ENCODE assay signal across 9 mouse cellular contexts in genomic region chr14:34574068-34574467, GRCm38 (mm10). TPM values are rescaled to one million over a fixed set of nuclear protein-coding genes. Genes with fewer than 3 reads are reported as not detected.
A peak's percentile ranks its signal among the peaks of the same experiment; 100 is the strongest.
DNase-seq lines count a peak whose midpoint lies in the region; ATAC-seq and TF ChIP-seq lines count a peak whose summit lies in the region.
"Had no signal": no experiment of that assay in that cellular context is flagged by ENCODE, and none has a peak within 500 bp of the region (broad histone marks: within the 10 kb centered on the region; RNA-seq: fewer than 3 reads in every experiment).

No protein-coding gene starts in this region.

- ATAC-seq in lung, embryonic 14.5 days (ENCODE audit: insufficient read depth), result no peak
- ATAC-seq in intestine, embryonic 16.5 days, result peak; percentile 14; the same call in 1 of the 2 replicates
- no peak for ATAC-seq in midbrain, embryonic 16.5 days
- ATAC-seq in hindbrain, embryonic 14.5 days (ENCODE audit: low FRiP score), result no peak

- no peak overlapping the region for H3K9ac ChIP-seq in lung, embryonic 14.5 days
- H3K9ac ChIP-seq in intestine, embryonic 16.5 days (ENCODE audit: low read depth, low read length), result no peak overlapping the region
- no peak overlapping the region for H3K9ac ChIP-seq in midbrain, embryonic 16.5 days (ENCODE audit: low read depth, low read length)
- H3K9ac ChIP-seq in hindbrain, embryonic 14.5 days, result no peak overlapping the region

- H3K36me3 ChIP-seq in lung, embryonic 14.5 days (ENCODE audit: insufficient read depth), result no peaks in the 10 kb centered on the region
- no peaks in the 10 kb centered on the region for H3K36me3 ChIP-seq in intestine, embryonic 16.5 days (ENCODE audit: control insufficient read depth, insufficient read depth, low read length)
- peaks cover 13% of the 10 kb centered on the region for H3K36me3 ChIP-seq in small intestine, adult 2 months (ENCODE audit: control insufficient read depth, insufficient read depth, low read length)
- H3K36me3 ChIP-seq in midbrain, embryonic 16.5 days (ENCODE audit: control insufficient read depth, insufficient read depth, low read length), result no peaks in the 10 kb centered on the region
- no peaks in the 10 kb centered on the region for H3K36me3 ChIP-seq in hindbrain, embryonic 14.5 days (replicated peaks; ENCODE audit: control insufficient read depth, insufficient read depth)

- no peak for TF ChIP-seq POLR2A in small intestine, adult 2 months (IDR thresholded peaks at IDR 0.05; ENCODE audit: low read depth, low read length)

- peak; percentile 39 for TF ChIP-seq CTCF in lung, embryonic 14.5 days (IDR thresholded peaks at IDR 0.05; ENCODE audit: low read depth)
- TF ChIP-seq CTCF in small intestine, adult 2 months (IDR thresholded peaks at IDR 0.05; ENCODE audit: extremely low read depth, insufficient read length, insufficient replicate concordance, low read depth, low read length), result peak; percentile 28; the same call in 1 of the 2 replicates

- H3K9me3 ChIP-seq in lung, embryonic 14.5 days (ENCODE audit: low read depth, low read length), result no peaks in the 10 kb centered on the region
- H3K9me3 ChIP-seq in intestine, embryonic 16.5 days (ENCODE audit: control insufficient read depth, low read length), result no peaks in the 10 kb centered on the region
- H3K9me3 ChIP-seq in midbrain, embryonic 16.5 days (replicated peaks; ENCODE audit: control insufficient read depth, low read length, poor library complexity, severe bottlenecking), result no peaks in the 10 kb centered on the region
- H3K9me3 ChIP-seq in hindbrain, embryonic 14.5 days (ENCODE audit: control insufficient read depth, low read length), result no peaks in the 10 kb centered on the region

- H3K4me3 ChIP-seq in lung, embryonic 14.5 days (ENCODE audit: low read depth, low read length), result no peak overlapping the region
- no peak overlapping the region for H3K4me3 ChIP-seq in intestine, embryonic 16.5 days (ENCODE audit: low read length)
- H3K4me3 ChIP-seq in small intestine, adult 2 months (ENCODE audit: low read depth, low read length), result no peak overlapping the region
- H3K4me3 ChIP-seq in midbrain, embryonic 16.5 days (ENCODE audit: low read depth, low read length), result no peak overlapping the region
- H3K4me3 ChIP-seq in hindbrain, embryonic 14.5 days (replicated peaks; ENCODE audit: low read length), result no peak overlapping the region

- 65% methylated on average over 2 of the region's 2 CpGs for WGBS in lung, embryonic 14.5 days
- WGBS in intestine, embryonic 16.5 days, result 57% methylated on average over 2 of the region's 2 CpGs
- 73% methylated on average over 2 of the region's 2 CpGs for WGBS in small intestine, adult 2 months
- 64% methylated on average over 2 of the region's 2 CpGs for WGBS in midbrain, embryonic 16.5 days
- WGBS in hindbrain, embryonic 14.5 days, result 83% methylated on average over 2 of the region's 2 CpGs

- H3K4me1 ChIP-seq in lung, embryonic 14.5 days (ENCODE audit: insufficient read depth), result no peaks in the 10 kb centered on the region
- H3K4me1 ChIP-seq in intestine, embryonic 16.5 days (ENCODE audit: control insufficient read depth, insufficient read depth, low read length), result peaks cover 29% of the 10 kb centered on the region
- H3K4me1 ChIP-seq in small intestine, adult 2 months (ENCODE audit: control insufficient read depth, insufficient read depth, insufficient read length, low read length), result peaks cover 4% of the 10 kb centered on the region; the same call in 1 of the 2 replicates
- no peaks in the 10 kb centered on the region; the same call in 1 of the 2 replicates for H3K4me1 ChIP-seq in midbrain, embryonic 16.5 days (ENCODE audit: control insufficient read depth, insufficient read depth, low read length)
- H3K4me1 ChIP-seq in hindbrain, embryonic 14.5 days (replicated peaks; ENCODE audit: control insufficient read depth, insufficient read depth, low read length), result no peaks in the 10 kb centered on the region

- no peaks in the 10 kb centered on the region for H3K27me3 ChIP-seq in lung, embryonic 14.5 days (ENCODE audit: insufficient read depth, low read length)
- H3K27me3 ChIP-seq in intestine, embryonic 16.5 days (replicated peaks; ENCODE audit: control insufficient read depth, insufficient read depth, low read length), result no peaks in the 10 kb centered on the region
- no peaks in the 10 kb centered on the region for H3K27me3 ChIP-seq in small intestine, adult 2 months (ENCODE audit: control insufficient read depth, insufficient read depth, low read length)
- H3K27me3 ChIP-seq in midbrain, embryonic 16.5 days (ENCODE audit: control insufficient read depth, insufficient read depth, low read depth, low read length), result no peaks in the 10 kb centered on the region
- H3K27me3 ChIP-seq in hindbrain, embryonic 14.5 days (ENCODE audit: control insufficient read depth, insufficient read depth, low read length), result no peaks in the 10 kb centered on the region

- no peak for DNase-seq in lung, embryonic 14.5 days
- no peak for DNase-seq in lung, postnatal 25 days (ENCODE audit: low spot score)
- peak; percentile 80 for DNase-seq in gastrocnemius, postnatal 14 days
- no peak for DNase-seq in left cerebral cortex, adult 9 months (ENCODE audit: low spot score in 2 of 2)
- no peak for DNase-seq in hindbrain, embryonic 14.5 days (ENCODE audit: low spot score)

- intact Hi-C loops in gastrocnemius, postnatal 14 days (cut with DNase I; ENCODE audit: low total_unique reads), result no loop called here

- H3K27ac ChIP-seq in lung, embryonic 14.5 days (ENCODE audit: low read depth), result no peak overlapping the region
- H3K27ac ChIP-seq in intestine, embryonic 16.5 days (ENCODE audit: low read length), result peak overlapping the region; percentile 82
- H3K27ac ChIP-seq in small intestine, adult 2 months (ENCODE audit: insufficient read depth, low read depth, low read length), result no peak overlapping the region
- H3K27ac ChIP-seq in midbrain, embryonic 16.5 days (ENCODE audit: low read length), result no peak overlapping the region
- no peak overlapping the region for H3K27ac ChIP-seq in hindbrain, embryonic 14.5 days

- no peak overlapping the region for H3K4me2 ChIP-seq in lung, embryonic 14.5 days
- H3K4me2 ChIP-seq in intestine, embryonic 16.5 days (ENCODE audit: low read depth, low read length), result no peak overlapping the region
- H3K4me2 ChIP-seq in midbrain, embryonic 16.5 days (ENCODE audit: low read length), result no peak overlapping the region
- no peak overlapping the region for H3K4me2 ChIP-seq in hindbrain, embryonic 14.5 days (replicated peaks)

RNA-seq across cellular contexts. Expression of gene Ldb3, which starts 14.4 kb away (rescaled TPM):
- polyA plus RNA-seq in lung, embryonic 14.5 days (2014; fragmentation: Nextera tagmentation; extraction: Ambion mirVana), result 0.79 and 4.2 TPM in 2 replicates
- 1,000 to 10,000 TPM; 1,741 to 1,856 TPM for total RNA-seq in gastrocnemius, postnatal 14 days (2021)
- 12.8 and 15.7 TPM in 2 replicates for polyA plus RNA-seq in intestine, embryonic 16.5 days (2015; fragmentation: Nextera tagmentation; extraction: Ambion mirVana)
- polyA plus RNA-seq in small intestine, adult 2 months (2012; rRNA removed), result 29.9 and 102 TPM in 2 replicates
- 0.71 and 0.99 TPM in 2 replicates for polyA plus RNA-seq in midbrain, embryonic 16.5 days (2015; fragmentation: Nextera tagmentation; extraction: Ambion mirVana)
- 0.68 and 0.76 TPM in 2 replicates for polyA plus RNA-seq in hindbrain, embryonic 14.5 days (2014; fragmentation: Nextera tagmentation; extraction: Ambion mirVana)

RNA-seq across cellular contexts. Expression of gene Opn4, which starts 25.9 kb away (rescaled TPM):
- not detected in 2 replicates for polyA plus RNA-seq in lung, embryonic 14.5 days (2014; fragmentation: Nextera tagmentation; extraction: Ambion mirVana)
- total RNA-seq in gastrocnemius, postnatal 14 days (2021), result not detected
- polyA plus RNA-seq in intestine, embryonic 16.5 days (2015; fragmentation: Nextera tagmentation; extraction: Ambion mirVana), result 0.34 TPM in 1 of 2 replicates, not detected in the other
- polyA plus RNA-seq in small intestine, adult 2 months (2012; rRNA removed), result not detected in 2 replicates
- polyA plus RNA-seq in midbrain, embryonic 16.5 days (2015; fragmentation: Nextera tagmentation; extraction: Ambion mirVana), result not detected in 2 replicates
- polyA plus RNA-seq in hindbrain, embryonic 14.5 days (2014; fragmentation: Nextera tagmentation; extraction: Ambion mirVana), result not detected in 2 replicates
- total RNA-seq: hematopoietic stem cell, adult 5-6 weeks had no signal

RNA-seq across cellular contexts. Expression of gene 9230112D13Rik, which starts 51.5 kb away (rescaled TPM):
- not detected in 2 replicates for polyA plus RNA-seq in lung, embryonic 14.5 days (2014; fragmentation: Nextera tagmentation; extraction: Ambion mirVana)
- total RNA-seq in gastrocnemius, postnatal 14 days (2021), result not detected
- not detected in 2 replicates for polyA plus RNA-seq in intestine, embryonic 16.5 days (2015; fragmentation: Nextera tagmentation; extraction: Ambion mirVana)
- polyA plus RNA-seq in small intestine, adult 2 months (2012; rRNA removed), result not detected in 2 replicates
- polyA plus RNA-seq in midbrain, embryonic 16.5 days (2015; fragmentation: Nextera tagmentation; extraction: Ambion mirVana), result not detected in 2 replicates
- polyA plus RNA-seq in hindbrain, embryonic 14.5 days (2014; fragmentation: Nextera tagmentation; extraction: Ambion mirVana), result not detected in 2 replicates
- total RNA-seq: hematopoietic stem cell, adult 5-6 weeks had no signal
